Mouse (Mus musculus): Measurements from ENCODE around the gene Fam19a4.

GRCm38 (mm10) chr6:96977537-96977936, 82.7 kb downstream of the Fam19a4 start:
- no peak for TF ChIP-seq CTCF (IDR thresholded peaks at IDR 0.05; ENCODE audit: borderline replicate concordance, insufficient read depth, low read length)
- TF ChIP-seq POLR2A (IDR thresholded peaks at IDR 0.05; ENCODE audit: low read depth, low read length): no peak

Data from embryonic fibroblast, embryonic 13.5 days (primary cell).